Mouse (Mus musculus): Measurements from ENCODE around the gene Nt5dc3.

Nt5dc3 gene

GRCm38 (mm10) chr10:86814292-86815131, 35.7 kb downstream of the Nt5dc3 start:
- DNase-seq (ENCODE audit: low read depth, low spot score), result no peak

- no peak for DNase-seq (ENCODE audit: low read depth, low spot score)
These were observed 36.3 kb downstream of the Nt5dc3 start for GRCm38 (mm10) chr10:86815133-86815532.

DNA sequence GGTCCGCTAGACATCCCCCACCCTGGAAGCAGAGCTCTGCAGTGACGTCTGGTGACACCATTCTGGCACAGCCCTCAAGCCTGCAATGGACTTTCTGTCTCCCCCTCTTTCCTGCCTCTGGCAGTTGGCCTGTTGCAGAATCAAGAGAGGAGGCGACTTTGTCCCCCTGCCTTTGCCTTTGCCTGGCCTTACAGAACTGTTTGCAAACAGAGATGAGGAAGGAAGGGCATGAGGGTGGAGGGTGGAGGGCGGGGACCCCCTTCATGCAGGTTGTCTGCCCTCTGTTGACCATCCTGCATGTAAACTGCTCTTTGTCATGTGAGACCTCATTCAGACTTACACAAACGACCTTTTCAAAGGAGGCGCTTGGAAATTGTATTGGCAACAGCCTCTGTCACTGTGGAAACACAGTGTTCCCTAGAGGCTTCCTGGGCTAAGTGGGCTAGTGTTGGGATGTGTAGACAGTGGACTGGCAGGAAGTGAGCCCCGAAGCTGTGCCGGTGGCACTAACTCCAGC, 40.9 kb downstream of the Nt5dc3 start:
- DNase-seq (ENCODE audit: low read depth, low spot score), result no peak

DNA sequence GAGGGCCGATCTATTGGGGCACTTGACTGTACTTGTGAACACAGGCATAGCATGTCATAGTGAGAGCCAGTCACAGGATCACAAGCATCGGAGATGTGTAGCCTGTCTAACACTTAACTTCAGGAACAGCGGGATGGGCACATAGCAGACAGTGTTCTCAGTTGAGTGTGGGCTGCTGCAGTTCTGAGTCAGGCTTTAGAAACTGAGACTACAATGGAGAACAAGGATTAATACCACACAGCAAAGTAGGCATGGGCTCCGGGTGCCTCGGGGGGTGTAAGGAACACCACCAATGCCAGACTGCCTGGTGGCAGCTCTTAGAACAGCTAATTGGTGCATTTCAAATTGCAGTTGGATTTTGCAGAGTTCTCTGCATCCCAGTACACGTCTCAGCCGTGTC, 42.2 kb downstream of the Nt5dc3 start:
- DNase-seq (ENCODE audit: low read depth, low spot score), result no peak

GRCm38 (mm10) chr10:86824093-86824492, 45.3 kb downstream of the Nt5dc3 start:
- no peak for DNase-seq (ENCODE audit: low read depth, low spot score)

DNA sequence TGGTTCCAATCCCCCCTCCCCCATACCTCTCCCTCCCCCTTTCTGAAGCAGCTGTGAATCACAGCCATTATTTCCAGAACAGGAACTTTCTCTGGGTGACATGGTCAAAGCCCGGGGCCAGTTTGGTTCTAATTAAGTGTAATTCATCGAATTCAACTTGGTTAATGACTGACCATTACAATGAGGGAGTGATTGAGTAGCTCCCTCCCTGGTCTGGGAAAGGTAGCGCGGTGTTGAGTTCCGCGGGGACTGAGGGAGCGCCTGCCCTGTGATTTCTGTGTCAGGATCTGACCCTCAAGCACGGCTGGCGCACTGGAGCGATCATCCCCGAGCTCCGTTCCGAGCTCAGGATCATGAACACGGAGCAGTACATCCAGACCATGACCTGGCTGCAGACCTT, 46.1 kb downstream of the Nt5dc3 start:
- DNase-seq (ENCODE audit: low read depth, low spot score), result no peak

GRCm38 (mm10) chr10:86825871-86826522, 47.2 kb downstream of the Nt5dc3 start:
- no peak for DNase-seq (ENCODE audit: low read depth, low spot score)

DNA sequence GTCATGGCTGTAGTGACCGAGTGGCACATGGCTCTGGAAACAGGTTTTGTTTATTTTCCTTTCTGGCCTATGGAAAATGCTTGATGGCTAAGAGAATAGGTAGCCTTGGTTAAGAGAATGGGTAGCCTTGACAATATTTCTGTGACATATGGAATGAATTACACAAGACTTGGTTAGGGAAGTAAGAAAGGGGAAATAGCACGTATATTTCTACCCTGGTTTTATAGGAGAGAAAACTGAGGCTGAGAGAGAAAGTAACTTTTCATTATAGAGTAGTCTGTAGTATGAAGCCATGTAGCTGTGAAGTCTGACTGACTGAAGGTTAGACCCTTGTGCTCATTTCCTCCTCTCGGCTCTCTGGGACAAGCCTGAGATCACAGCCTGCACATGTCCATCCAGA, 48.1 kb downstream of the Nt5dc3 start:
- no peak for DNase-seq (ENCODE audit: low read depth, low spot score)

DNA sequence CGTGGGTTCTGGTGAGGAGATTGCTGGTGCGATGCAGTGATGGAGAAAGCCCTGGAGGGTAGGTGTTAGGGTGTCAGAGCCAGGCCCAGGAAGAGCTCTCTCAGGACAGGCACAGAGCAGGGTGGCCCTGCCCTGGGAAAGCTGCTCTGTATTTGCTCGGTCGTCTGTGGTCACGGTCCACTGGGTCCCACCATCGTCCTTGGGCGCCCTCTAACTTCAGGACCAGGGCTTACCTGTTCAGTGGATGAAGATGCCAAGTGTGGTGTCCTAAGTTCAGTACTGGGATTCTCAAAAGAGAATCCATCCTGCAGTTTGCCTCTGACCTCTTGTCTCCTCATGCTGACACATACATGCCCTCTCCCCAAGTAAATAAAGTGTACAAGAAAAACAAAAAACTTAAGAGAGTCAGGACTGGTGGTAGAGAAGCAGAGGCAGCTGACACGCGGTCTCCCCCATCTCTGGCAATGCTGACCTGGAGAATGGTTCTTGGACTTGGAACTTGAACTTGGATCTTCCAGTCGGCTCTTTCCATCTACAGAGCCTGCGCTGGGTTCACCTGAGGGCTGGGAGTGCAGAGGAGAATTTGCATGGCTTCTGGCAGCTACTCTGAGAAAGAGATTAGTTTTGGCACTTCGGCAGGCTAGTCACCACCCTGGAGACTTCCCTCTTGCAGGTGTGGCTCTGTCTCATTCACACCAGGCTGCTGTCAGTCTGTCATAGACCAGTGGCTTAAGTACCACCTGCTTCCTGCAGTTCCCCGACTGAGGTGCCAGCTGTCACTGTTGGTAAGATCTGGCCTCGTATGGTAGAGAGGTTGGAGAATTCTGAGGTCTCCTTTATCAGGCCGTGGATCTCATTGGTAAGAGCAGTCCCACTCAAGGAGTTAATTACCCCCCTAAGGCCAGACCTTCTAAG, 49.7 kb downstream of the Nt5dc3 start:
- no peak for DNase-seq (ENCODE audit: low read depth, low spot score)

DNA sequence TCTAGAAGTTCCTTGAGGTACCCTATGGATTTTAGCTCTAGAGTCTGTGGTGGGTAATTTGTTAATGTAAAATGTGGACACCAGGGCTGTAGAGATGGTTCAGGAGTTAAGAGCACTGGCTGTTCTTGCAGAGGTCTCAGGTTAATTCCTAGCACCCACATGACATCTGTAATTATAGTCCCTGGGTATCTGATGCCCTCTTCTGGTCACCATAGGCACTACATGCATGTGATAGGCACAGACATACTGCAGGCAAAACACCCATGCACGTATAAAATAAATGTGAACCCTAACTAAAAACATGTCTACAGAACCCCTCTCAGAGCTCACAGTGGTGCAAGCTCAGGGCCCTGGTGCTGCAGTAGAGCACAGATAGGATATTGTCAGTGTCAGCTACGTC, 50.7 kb downstream of the Nt5dc3 start:
- DNase-seq (ENCODE audit: low read depth, low spot score), result no peak

GRCm38 (mm10) chr10:86836784-86837183, 58.0 kb downstream of the Nt5dc3 start:
- no peak for DNase-seq (ENCODE audit: low read depth, low spot score)

DNA sequence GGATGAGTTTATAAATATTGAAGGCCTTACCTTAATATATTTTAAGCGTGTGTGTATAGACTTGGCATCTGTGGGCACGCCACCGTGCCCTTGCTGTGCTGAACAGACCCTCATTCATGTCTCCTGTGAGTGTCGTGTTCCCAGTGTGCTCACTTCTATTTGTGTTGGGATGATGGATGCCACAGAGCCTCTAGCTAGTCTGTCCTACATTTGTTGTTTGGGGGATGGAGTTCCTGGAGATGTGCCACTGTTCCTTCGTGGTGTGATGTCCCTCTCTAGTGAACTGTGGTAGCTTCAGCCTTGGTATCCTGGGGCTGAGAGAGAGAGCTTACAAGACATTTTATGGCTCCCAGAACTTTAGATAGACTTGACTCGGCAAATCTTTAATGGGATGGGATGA, 60.0 kb downstream of the Nt5dc3 start:
- DNase-seq (ENCODE audit: low read depth, low spot score), result no peak

DNA sequence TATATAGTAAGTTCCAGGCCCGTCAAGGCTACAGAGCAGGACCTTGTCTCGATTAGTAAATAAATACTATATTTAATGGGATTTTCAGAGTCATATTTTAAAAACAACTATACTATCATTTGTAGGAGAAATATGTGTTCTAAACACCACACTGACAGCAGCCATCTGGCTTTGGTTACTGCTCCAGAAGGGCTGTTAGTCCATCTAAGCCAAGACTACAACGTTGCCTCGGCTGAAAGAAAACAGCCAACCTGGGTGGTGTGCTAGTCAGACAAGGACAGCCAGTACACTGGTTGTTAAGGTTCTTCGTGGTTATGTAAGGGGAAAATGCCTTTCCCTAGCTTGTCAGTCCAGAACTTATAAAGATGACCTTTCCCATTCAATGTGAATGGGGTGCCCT, 63.9 kb downstream of the Nt5dc3 start:
- DNase-seq (ENCODE audit: low read depth, low spot score), result no peak

- DNase-seq (ENCODE audit: low read depth, low spot score), result no peak
These were observed 68.2 kb downstream of the Nt5dc3 start for GRCm38 (mm10) chr10:86846926-86847467.

- no peak for DNase-seq (ENCODE audit: low read depth, low spot score)
These were observed 70.3 kb downstream of the Nt5dc3 start for GRCm38 (mm10) chr10:86849087-86849486.

DNA sequence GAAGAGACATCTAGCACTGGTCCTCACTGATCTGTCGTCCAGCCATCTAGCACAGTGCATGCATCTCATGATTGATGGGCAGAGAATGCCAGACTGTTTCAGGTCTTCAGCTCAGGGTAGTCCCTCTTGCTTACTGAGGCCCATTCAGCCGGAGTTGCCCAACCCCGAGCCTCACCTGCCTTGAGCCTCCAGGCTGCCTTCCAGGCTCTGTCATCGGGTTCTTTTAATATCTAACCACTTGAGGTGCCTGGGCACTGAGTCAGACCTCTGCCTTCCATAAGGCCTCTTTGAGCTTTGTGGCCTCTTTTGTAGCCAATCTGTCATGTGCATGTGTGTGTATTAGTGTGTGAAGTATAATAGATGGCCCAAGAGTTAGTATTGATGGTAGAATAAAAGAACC, 70.7 kb downstream of the Nt5dc3 start:
- no peak for DNase-seq (ENCODE audit: low read depth, low spot score)

- no peak for DNase-seq (ENCODE audit: low read depth, low spot score)
These were observed 73.4 kb downstream of the Nt5dc3 start for GRCm38 (mm10) chr10:86852160-86852559.

DNA sequence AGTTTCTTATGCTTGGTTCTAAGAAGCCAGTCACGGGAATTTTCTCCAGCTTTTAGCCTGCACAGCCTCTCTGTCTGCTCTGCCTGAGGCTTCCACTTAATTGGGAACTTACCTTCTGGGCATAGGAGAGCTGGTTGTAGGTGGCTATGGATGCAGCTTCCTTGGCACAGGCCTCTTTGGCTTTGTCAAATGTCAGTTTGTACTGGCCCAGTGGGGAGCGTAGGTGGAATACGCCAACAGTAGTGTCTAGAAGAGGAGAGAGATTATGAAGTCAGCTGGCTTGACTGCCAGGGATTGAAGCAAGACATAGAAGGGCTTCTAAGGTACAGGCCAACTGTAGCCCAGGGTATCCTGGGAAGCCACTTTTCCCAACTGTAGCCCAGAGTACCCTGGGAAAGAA, 74.6 kb downstream of the Nt5dc3 start:
- DNase-seq (ENCODE audit: low read depth, low spot score), result no peak

GRCm38 (mm10) chr10:86860396-86860795, 81.6 kb downstream of the Nt5dc3 start:
- DNase-seq (ENCODE audit: low read depth, low spot score), result no peak

DNA sequence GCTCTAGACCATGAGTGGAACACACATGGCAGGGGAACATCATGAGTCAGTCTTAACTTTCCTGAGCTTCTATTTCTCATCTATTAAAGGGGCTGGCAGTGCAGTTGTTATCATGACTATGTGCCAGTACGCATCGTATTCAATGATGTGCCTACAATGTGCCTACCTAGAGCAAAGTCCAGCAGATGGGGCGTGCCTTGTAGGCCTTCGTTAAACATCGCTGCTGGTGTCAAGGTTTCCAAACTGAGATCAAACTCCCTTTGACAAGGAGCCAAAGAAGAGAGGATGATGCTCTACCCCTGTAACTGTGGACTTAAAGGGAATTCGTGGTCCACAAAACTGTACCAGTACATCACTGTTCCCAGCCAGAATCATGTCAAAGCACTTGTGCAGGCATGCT, 83.7 kb downstream of the Nt5dc3 start:
- DNase-seq (ENCODE audit: low read depth, low spot score), result no peak

DNA sequence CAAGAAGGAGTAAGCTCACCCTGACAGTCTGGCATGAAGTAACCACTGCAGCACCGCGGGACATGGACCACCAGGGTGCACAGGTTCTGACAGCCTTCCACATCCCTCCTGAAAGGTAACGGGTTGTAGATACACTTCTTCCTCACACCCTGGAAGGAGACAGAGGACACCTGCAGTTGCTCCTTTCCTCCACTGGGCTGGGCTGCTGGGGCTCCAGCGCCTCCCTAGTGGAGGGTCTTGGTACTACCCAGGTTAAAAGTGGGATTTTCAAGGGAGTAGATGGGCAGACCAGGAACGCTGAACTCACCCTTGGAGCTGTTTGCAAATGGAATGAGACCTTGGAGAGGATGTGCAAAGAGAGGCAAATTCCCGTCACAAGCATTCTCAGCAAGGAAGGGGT, 84.6 kb downstream of the Nt5dc3 start:
- DNase-seq (ENCODE audit: low read depth, low spot score), result no peak

- DNase-seq (ENCODE audit: low read depth, low spot score), result no peak
These were observed 93.3 kb downstream of the Nt5dc3 start for GRCm38 (mm10) chr10:86872121-86872520.

Measured in retina, postnatal 7 days (tissue).